Mouse (Mus musculus) lung, postnatal 4 days (tissue): ENCODE results near the gene Zfp451.

Source experiments
- DNase-seq, 2 experiments: peaks; one replicate each; pipeline ENCODE4 v3.0.0; 2021

The Zfp451 gene

GRCm38 (mm10) chr1:33712026-33712425 is 102.4 kb downstream of the Zfp451 start:
- no peak for DNase-seq
